8 mouse cellular contexts compared by ENCODE assay signal in genomic region chr8:84147769-84148530, GRCm38 (mm10). TPM values are rescaled to one million over a fixed set of nuclear protein-coding genes. Genes with fewer than 3 reads are reported as not detected.
DNase-seq lines count a peak whose midpoint lies in the region; ATAC-seq lines count a peak whose summit lies in the region.

Gene Cc2d1a (minus strand): TSS chr8:84147936.
Gene 4930432K21Rik (plus strand): TSS chr8:84148025.

- ATAC-seq in megakaryocyte progenitor cell, adult 5-6 weeks (replicated peaks; ENCODE audit: poor library complexity), result peak; percentile 98

- DNase-seq in adipocyte (ENCODE audit: low spot score), result peak; percentile 98
- DNase-seq in embryo, embryonic 10 days (ENCODE audit: low spot score), result peak; percentile 99
- peak; percentile 85 for DNase-seq in gastrocnemius, postnatal 10 days
- peak; percentile 99 for DNase-seq in induced T-regulatory cell, adult 2 months (ENCODE audit: low read depth)
- DNase-seq in left cerebral cortex, adult 9 months (ENCODE audit: low spot score in 2 of 2), result peak; percentile 89 to 95
- peak; percentile 92 for DNase-seq in right cerebral cortex, postnatal 14 days
- peak; percentile 91 to 95 for DNase-seq in urinary bladder, postnatal 36 days (ENCODE audit: low spot score in 2 of 2)

RNA-seq across cellular contexts. Expression of gene Cc2d1a, which starts in this region (rescaled TPM):
- 10 to 100 TPM; 12.5 to 13.9 TPM for total RNA-seq in gastrocnemius, postnatal 10 days (2021)
- total RNA-seq in megakaryocyte progenitor cell, adult 5-6 weeks (2015), result 7.3 and 8.0 TPM in 2 replicates
- total RNA-seq in megakaryocyte progenitor cell, adult 5-6 weeks (2017), result 5.7 and 8.0 TPM in 2 replicates

RNA-seq across cellular contexts. Expression of gene 4930432K21Rik, which starts in this region (rescaled TPM):
- under 1 TPM; 0.32 to 0.54 TPM for total RNA-seq in gastrocnemius, postnatal 10 days (2021)
- total RNA-seq in megakaryocyte progenitor cell, adult 5-6 weeks (2015), result 0.17 and 0.32 TPM in 2 replicates
- 2.1 and 2.2 TPM in 2 replicates for total RNA-seq in megakaryocyte progenitor cell, adult 5-6 weeks (2017)

Comparison
In these comparisons a context has a peak if more than half of its experiments do, and no peak if none do; other contexts are left out.
1. Peak in every context shown above with its lines: DNase-seq and ATAC-seq.